Mouse (Mus musculus) c-Kit-negative CD71-positive TER-119-positive erythroid progenitor cells, embryonic 14.5 days (primary cell): ENCODE measurements around the gene Olfr1243.
"Not testable (repeated sequence)": the region's sequence is repeated elsewhere in the genome, so short reads cannot be mapped to it uniquely, and the experiment has no call there.

ENCODE experiments used
- DNase-seq: peaks from one replicate; pipeline ENCODE4 v3.0.0-alpha.2; 2013; ENCODE audit warnings: low read depth, low spot score

The Olfr1243 gene

DNA sequence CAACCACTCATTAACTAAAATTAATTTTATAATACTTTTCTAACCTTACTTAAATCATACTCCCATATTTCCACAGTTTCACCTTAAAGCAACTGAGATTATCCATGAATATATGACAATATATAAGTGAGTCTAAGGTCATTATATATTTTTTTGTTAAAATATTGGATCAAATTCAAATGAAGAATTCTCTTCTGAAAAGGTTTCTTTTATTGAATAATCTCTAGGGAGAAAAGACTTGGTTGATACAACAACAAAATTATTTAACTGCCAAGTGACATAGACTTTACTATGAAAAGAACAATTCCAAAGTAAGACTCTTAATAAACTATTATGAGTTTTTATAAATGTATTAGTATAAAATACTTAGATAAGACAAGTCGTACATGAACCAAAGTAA is at the start of gene Olfr1243:
Gene Olfr1243, minus strand, starts transcription at position 101 of the 400 bp plus-strand sequence.
- no peak for DNase-seq

DNA sequence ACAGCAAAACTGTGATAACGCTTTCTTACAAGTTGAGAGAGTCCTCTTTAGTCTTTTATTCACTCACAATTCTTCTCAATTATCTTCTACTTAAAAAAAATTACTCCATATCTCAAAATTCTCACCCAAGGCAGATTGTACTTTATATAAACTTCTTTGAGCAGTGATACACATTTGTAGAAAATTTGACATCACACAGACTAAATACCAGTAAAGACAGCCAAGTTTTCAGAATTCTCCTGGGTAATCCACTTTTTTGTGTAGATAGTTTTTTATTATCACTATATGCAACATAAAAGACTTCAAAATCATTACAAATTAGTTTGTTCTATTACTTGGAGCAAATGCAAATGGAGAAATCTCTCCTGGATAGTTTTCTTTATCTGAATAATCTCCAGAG is 47.1 kb upstream of the Olfr1243 start, which contains the start of gene Olfr1245:
Gene Olfr1245, minus strand, starts transcription at position 101 of the 400 bp plus-strand sequence.
- no peak for DNase-seq

DNA sequence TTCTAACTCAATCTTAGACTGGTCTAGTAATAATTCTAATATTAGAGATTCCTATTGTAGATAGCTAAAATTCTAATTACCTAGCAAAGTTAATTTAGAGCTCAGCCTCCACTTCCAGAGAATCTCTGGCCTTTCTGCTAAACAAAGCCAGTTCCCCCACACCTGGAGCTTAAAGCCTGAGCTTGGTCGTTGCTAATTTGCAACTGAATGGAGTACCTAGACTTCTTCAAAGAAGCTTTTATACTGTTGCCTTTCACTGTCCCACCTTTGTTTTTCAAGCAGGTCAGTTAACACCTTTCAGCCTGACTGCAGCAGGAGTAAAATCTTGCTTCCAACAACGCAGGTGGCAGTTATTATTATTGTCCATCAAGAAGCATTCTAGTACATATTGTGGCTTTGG is 31.4 kb upstream of the Olfr1243 start:
- DNase-seq = not testable (repeated sequence)

DNA sequence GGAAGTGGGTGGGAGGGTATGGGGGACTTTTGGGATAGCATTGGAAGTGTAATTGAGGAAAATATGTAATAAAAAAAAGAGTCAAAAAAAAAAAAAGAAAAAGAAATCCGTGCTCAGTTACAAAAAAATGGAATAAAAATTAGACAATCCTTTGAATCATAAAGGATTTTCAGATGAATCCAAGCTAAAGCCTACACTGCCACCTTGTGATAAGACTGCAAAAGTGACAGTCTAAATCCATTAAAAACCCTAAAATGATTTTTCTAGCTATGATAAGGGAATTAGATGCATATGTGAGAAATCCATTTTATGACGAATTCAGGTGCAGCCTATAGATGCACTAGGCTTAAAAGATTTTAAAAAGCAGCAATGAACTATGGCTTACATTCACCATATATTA is 13.2 kb upstream of the Olfr1243 start:
- no peak for DNase-seq

DNA sequence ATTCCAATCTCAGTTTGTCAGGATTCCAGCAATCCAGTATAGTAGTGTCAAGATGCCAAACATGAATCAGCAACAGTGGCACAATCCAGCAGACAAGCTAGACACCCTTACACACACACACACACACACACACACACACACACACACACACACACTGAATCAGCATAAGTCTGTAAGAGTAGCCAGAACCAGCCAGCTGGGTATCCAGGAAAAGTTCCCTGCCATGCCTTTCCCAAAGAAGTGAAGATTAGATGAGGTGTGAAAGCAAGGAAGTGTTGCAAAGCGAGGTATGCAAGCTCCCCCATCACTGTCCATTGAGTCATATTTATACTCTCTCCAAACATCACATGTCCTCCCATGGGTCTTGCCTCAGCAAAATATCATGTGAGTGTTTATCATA is 8.6 kb upstream of the Olfr1243 start:
- DNase-seq = no peak

DNA sequence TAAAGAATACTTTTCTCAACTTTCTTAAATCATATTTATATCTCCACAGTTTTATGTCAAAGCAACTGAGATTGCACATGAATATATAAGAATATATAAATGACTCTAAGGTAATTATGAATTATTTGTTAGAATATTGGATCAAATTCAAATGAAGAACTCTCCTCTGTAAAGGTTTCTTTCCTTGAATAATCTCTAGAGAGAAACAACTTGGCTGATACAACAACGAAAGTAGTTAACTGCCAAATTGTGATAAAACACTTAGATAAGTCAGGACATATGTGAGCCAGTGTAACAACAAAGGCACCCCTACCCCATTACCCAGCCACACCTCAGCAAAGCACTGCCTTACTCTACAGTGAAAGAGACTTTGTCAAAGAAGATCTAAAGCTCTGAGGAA is 33.1 kb downstream of the Olfr1243 start, which contains the start of gene Olfr1242:
Gene Olfr1242, minus strand, starts transcription at position 101 of the 400 bp plus-strand sequence.
- no peak for DNase-seq

DNA sequence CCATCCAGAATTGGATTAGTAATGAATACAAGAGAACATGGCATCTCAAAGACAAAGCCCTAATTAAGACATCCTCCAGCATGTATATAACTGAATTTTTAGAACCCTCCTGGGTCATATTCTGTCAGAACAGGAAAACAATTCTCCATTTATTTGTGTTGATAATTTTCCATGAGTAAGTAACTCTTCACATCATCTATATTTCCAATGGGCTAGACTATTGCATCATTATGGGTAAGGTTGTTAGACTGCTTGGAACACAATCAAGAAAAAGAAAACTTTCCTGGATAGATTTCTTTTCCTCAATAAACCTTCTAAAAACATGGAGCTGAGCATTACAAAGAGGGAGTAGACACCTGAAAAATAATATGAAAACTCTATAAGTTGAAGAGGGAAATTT is 44.3 kb downstream of the Olfr1243 start, which contains the start of gene Olfr1241:
Gene Olfr1241, minus strand, starts transcription at position 101 of the 400 bp plus-strand sequence.
- no peak for DNase-seq
